Mouse (Mus musculus): ENCODE data around the gene Tspan5.

DNA sequence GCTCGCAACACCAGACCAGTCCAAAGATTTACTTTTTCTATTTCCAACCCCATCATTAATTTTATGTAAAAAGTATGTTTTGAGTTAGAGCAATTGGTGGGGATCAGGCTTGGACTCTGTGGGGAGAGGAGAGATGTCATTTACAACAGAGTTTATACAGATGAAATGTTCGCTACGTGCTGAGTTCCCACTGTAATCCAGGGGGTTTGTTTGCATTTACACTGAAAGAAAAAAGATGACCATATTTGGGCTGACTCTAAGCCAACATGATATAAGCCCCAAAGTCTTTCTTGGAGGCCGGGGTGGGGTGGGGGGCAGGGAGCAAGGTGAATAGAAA lies 32.6 kb downstream of the Tspan5 start:
- TF ChIP-seq CTCF (IDR thresholded peaks at IDR 0.05; ENCODE audit: insufficient read depth, low read length) = no peak
- TF ChIP-seq POLR2A (IDR thresholded peaks at IDR 0.05; ENCODE audit: borderline replicate concordance, extremely low read depth, low read depth, low read length) = no peak

Data from lung, adult 2 months (tissue).